Mouse (Mus musculus): ENCODE data around the gene Fgfr3. TPM values are rescaled to one million over a fixed set of nuclear protein-coding genes. Genes with fewer than 3 reads are reported as not detected.

Fgfr3 gene
- polyA plus RNA-seq (2015; fragmentation: Nextera tagmentation; extraction: Ambion mirVana) = 0.88 and 1.5 TPM in 2 replicates

GRCm38 (mm10) chr5:33721541-33722265, at the start of gene Fgfr3:
TSS of gene Fgfr3 (plus strand) at chr5:33721674.

GRCm38 (mm10) chr5:33782345-33782998, 61.0 kb downstream of the Fgfr3 start, which contains the start of gene Letm1:
TSS of gene Letm1 (minus strand) at chr5:33782817.

Other genes starting within 250 kb of the Fgfr3 start
- gene Fam53a, start 92.0 kb upstream of the Fgfr3 start, polyA plus RNA-seq (2015; fragmentation: Nextera tagmentation; extraction: Ambion mirVana) = 27.6 and 39.5 TPM in 2 replicates
- gene Gm9903, start 91.7 kb upstream of the Fgfr3 start, polyA plus RNA-seq (2015; fragmentation: Nextera tagmentation; extraction: Ambion mirVana) = 0.10 TPM in 1 of 2 replicates, not detected in the other
- gene Slbp, start 69.1 kb upstream of the Fgfr3 start, polyA plus RNA-seq (2015; fragmentation: Nextera tagmentation; extraction: Ambion mirVana) = 103 and 126 TPM in 2 replicates
- gene Tacc3, start 63.5 kb upstream of the Fgfr3 start, polyA plus RNA-seq (2015; fragmentation: Nextera tagmentation; extraction: Ambion mirVana) = 36.4 and 48.3 TPM in 2 replicates
- 18.9 and 23.8 TPM in 2 replicates for gene Tmem129, start 63.3 kb upstream of the Fgfr3 start, polyA plus RNA-seq (2015; fragmentation: Nextera tagmentation; extraction: Ambion mirVana)
- gene Letm1, start 61.1 kb downstream of the Fgfr3 start, polyA plus RNA-seq (2015; fragmentation: Nextera tagmentation; extraction: Ambion mirVana) = 19.0 and 34.0 TPM in 2 replicates
- gene Nsd2, start 99.1 kb downstream of the Fgfr3 start, polyA plus RNA-seq (2015; fragmentation: Nextera tagmentation; extraction: Ambion mirVana) = 13.5 and 14.0 TPM in 2 replicates
- 19.3 and 28.3 TPM in 2 replicates for gene Nelfa, start 214.7 kb downstream of the Fgfr3 start, polyA plus RNA-seq (2015; fragmentation: Nextera tagmentation; extraction: Ambion mirVana)